Mouse (Mus musculus) kidney, adult 11 months (tissue): ENCODE results near the gene Vamp1.

ENCODE experiments used
- DNase-seq: peaks from one replicate; pipeline ENCODE4 v3.0.0; 2022

Gene Vamp1

DNA sequence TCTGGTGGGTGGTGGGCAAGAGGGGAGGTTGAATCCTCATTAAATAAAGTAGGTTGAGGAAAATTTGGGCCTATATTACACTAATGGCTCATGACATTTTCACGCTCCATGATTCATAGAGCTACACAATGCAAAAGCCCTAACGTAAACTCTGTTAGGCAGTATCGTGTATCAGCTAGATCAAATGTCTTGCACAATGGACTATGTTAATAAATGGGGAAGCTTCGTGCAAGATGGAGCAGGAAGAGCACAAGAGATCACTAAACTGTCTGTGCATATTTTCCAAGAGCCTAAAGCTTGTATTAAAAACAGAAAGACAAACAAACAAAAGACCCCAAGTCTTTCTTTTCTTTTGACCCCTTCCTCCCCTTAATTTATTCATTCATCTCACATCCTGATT is 78.7 kb downstream of the Vamp1 start:
- DNase-seq = no peak
